Mouse (Mus musculus): ENCODE measurements around the gene Ceacam9.
"Not testable (repeated sequence)": the region's sequence is repeated elsewhere in the genome, so short reads cannot be mapped to it uniquely, and the experiment has no call there.

DNA sequence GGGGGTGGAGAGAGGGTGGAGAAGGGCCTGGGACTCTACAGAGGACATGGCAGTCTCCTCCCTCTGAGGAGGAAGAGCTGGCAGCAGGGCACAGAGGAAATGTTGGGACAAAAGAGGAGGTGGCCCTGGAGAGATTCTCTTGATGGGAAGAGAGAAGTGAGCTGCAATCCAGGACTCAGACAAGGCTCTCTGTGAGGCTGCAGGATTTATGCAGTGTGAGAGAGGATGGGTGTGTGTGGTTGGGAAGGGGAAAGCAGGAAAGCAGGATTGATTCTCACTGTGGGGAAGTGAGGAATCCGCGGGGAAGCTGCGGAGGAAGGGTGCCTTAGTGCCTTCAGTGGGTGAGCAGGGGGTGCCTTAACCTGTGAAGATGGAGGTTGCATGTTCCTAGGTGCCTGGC is 761 bp downstream of the Ceacam9 start:
- TF ChIP-seq TCF12 (IDR thresholded peaks at IDR 0.05; ENCODE audit: low read depth, low read length); MAX (IDR thresholded peaks at IDR 0.05; ENCODE audit: low read length); EP300 (IDR thresholded peaks at IDR 0.05; ENCODE audit: low read depth in 1 of 2, low read length in 2 of 2); NELFE (IDR thresholded peaks at IDR 0.05; ENCODE audit: low read depth, low read length); CTCF (IDR thresholded peaks at IDR 0.05 in 2 of 3, conservative IDR thresholded peaks at IDR 0.05 in 1 of 3; ENCODE audit: control insufficient read depth in 1 of 3, insufficient read depth in 1 of 3, low read depth in 2 of 3, low read length in 3 of 3, poor library complexity in 1 of 3, severe bottlenecking in 1 of 3); KAT2A (conservative IDR thresholded peaks at IDR 0.05; ENCODE audit: low read depth, low read length); POLR2A (IDR thresholded peaks at IDR 0.05; ENCODE audit: control insufficient read depth in 1 of 2, insufficient read depth in 1 of 2, low read depth in 1 of 2, low read length in 2 of 2, poor library complexity in 1 of 2); USF1 (IDR thresholded peaks at IDR 0.05; ENCODE audit: low read depth, low read length); RCOR1 (IDR thresholded peaks at IDR 0.05; ENCODE audit: low read depth, low read length); USF2 (IDR thresholded peaks at IDR 0.05; ENCODE audit: borderline replicate concordance in 1 of 2, insufficient read depth in 1 of 2, low read depth in 1 of 2, low read length in 2 of 2); MYB (IDR thresholded peaks at IDR 0.05; ENCODE audit: low read depth, low read length): not testable (repeated sequence)
